Mouse (Mus musculus) myocyte (in vitro differentiated cells): ENCODE measurements at regions not wholly inside any gene's neighbourhood (a gene's known extent, or its start where the extent isn't known, plus 50 kb on each side); places are given as distances from the start of the nearest gene placed in this dataset.
"Not testable (repeated sequence)": the region's sequence is repeated elsewhere in the genome, so short reads cannot be mapped to it uniquely, and the experiment has no call there.

Source experiments
- H3K27me3 ChIP-seq: one replicate; pipeline ENCODE4 v1.6.1; 2011; ENCODE audit not compliant: control insufficient read depth, insufficient read depth, insufficient read length
- H3K36me3 ChIP-seq: one replicate; pipeline ENCODE4 v1.6.1; 2011; ENCODE audit not compliant: control insufficient read depth, insufficient read depth
- H3K4me2 ChIP-seq: one replicate; pipeline ENCODE4 v1.6.1; 2011; ENCODE audit warnings: low read depth, control low read depth
- H3K4me3 ChIP-seq: one replicate; pipeline ENCODE4 v1.5.1; 2011; ENCODE audit warnings: mild to moderate bottlenecking, control low read depth, moderate library complexity
- H3K79me2 ChIP-seq: one replicate; pipeline ENCODE4 v1.6.1; 2011; ENCODE audit not compliant: control insufficient read depth, insufficient read depth
- H3ac ChIP-seq: one replicate; pipeline ENCODE4 v1.6.1; 2011; ENCODE audit not compliant: control insufficient read depth, insufficient read length
- CEBPB ChIP-seq: IDR thresholded peaks from 2 replicates; pipeline ENCODE4 v1.6.1; 2011; ENCODE audit warnings: mild to moderate bottlenecking, moderate library complexity; ENCODE audit not compliant: poor library complexity, insufficient read depth, severe bottlenecking
- E2F4 ChIP-seq: IDR thresholded peaks from one replicate; pipeline ENCODE4 v1.6.1; 2011; ENCODE audit warnings: mild to moderate bottlenecking, control low read depth, moderate library complexity; ENCODE audit not compliant: insufficient read depth
- MAX ChIP-seq: IDR thresholded peaks from one replicate; pipeline ENCODE4 v1.6.1; 2011; ENCODE audit warnings: low read depth, mild to moderate bottlenecking, control low read depth
- MYOD1 ChIP-seq, 3 experiments: IDR thresholded peaks; one replicate each; pipeline ENCODE4 v1.6.1; 2011; ENCODE audit warnings: control low read depth in 2 of 3, low read depth in 2 of 3, mild to moderate bottlenecking in 2 of 3, moderate library complexity in 1 of 3; ENCODE audit not compliant: insufficient read length in 2 of 3, control insufficient read depth in 1 of 3
- MYOG ChIP-seq, 3 experiments: IDR thresholded peaks; one replicate each; pipeline ENCODE4 v1.6.1; 2011; ENCODE audit warnings: control low read depth in 2 of 3, low read depth in 2 of 3, mild to moderate bottlenecking in 2 of 3; ENCODE audit not compliant: insufficient read length in 2 of 3, control insufficient read depth in 1 of 3, insufficient read depth in 1 of 3
- POLR2A ChIP-seq: IDR thresholded peaks from one replicate; pipeline ENCODE4 v1.6.1; 2011; ENCODE audit warnings: low read depth, mild to moderate bottlenecking, control low read depth, moderate library complexity; ENCODE audit not compliant: insufficient read length
- POLR2AphosphoS2 ChIP-seq: IDR thresholded peaks from one replicate; pipeline ENCODE4 v1.6.1; 2011; ENCODE audit warnings: low read depth, control low read depth; ENCODE audit not compliant: insufficient read length
- REST ChIP-seq: IDR thresholded peaks from one replicate; pipeline ENCODE4 v1.6.1; 2011; ENCODE audit warnings: mild to moderate bottlenecking, control low read depth, moderate library complexity; ENCODE audit not compliant: insufficient read depth, insufficient read length
- SRF ChIP-seq: IDR thresholded peaks from one replicate; pipeline ENCODE4 v1.6.1; 2011; ENCODE audit warnings: low read depth; ENCODE audit not compliant: control insufficient read depth, insufficient read length
- TCF12 ChIP-seq: IDR thresholded peaks from one replicate; pipeline ENCODE4 v1.6.1; 2011; ENCODE audit warnings: mild to moderate bottlenecking, control low read depth; ENCODE audit not compliant: poor library complexity, insufficient read depth, severe bottlenecking
- TCF3 ChIP-seq: IDR thresholded peaks from one replicate; pipeline ENCODE4 v1.6.1; 2011; ENCODE audit warnings: low read depth, control low read depth; ENCODE audit not compliant: insufficient read length
- USF1 ChIP-seq: IDR thresholded peaks from one replicate; pipeline ENCODE4 v1.6.1; 2011; ENCODE audit warnings: low read depth, mild to moderate bottlenecking, control low read depth, moderate library complexity

DNA sequence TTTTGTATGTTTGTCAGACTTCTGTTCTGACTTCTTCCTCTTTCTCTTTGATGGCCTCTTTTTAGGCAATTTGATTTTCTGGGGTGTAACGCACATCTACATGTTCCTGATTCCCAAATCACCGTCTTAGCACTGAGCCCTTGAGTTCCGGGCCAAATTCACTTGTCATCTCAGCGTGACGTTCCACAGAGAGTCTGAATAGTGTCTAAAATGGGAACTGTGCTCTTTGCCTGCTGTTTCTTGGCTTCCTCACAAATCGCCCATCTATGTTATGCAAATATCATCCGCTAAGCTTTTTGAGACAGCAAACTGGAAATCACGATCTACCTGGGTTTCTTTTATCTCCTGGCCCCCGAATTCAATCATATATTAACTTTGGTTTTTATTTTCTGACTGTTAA lies 223.8 kb upstream of the Gm6793 start:
- Histone ChIP-seq H3K36me3 (no peaks in the 10 kb centered on the region), H3K79me2 (no peaks in the 10 kb centered on the region), H3K4me3 (no peak overlapping the region), H3ac (no peak overlapping the region), H3K4me2 (no peak overlapping the region), H3K27me3 (no peaks in the 10 kb centered on the region)
- TF ChIP-seq E2F4 (no peak), MAX (no peak), CEBPB (no peak), USF1 (no peak), SRF (no peak), MYOG (IDR thresholded peaks at IDR 0.05; ENCODE audit: control insufficient read depth in 1 of 3, insufficient read depth in 1 of 3, insufficient read length in 2 of 3, low read depth in 2 of 3) (no peak), POLR2AphosphoS2 (no peak), TCF3 (no peak), REST (no peak), POLR2A (no peak), TCF12 (no peak)

DNA sequence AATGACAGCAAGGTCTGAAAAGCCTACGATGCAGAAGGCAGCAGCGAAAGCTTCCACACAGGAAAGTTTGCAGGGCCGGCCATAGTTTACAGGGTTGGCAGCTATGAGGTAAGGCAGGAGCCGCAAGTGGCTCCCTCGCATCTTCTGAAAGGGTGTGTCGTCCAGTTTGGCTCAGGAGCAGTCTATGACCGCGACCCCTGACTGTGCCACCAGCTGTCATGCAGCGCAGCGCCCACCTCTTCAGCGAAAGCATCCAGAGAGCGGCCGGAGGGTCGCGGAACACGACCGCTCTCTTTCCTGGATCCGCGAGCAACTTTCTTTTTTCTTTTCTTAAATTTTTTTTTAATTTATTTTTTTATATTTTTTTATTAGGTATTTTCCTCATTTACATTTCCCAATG lies 221.9 kb upstream of the Gm6793 start:
- not testable (repeated sequence) for H3K4me3 ChIP-seq

DNA sequence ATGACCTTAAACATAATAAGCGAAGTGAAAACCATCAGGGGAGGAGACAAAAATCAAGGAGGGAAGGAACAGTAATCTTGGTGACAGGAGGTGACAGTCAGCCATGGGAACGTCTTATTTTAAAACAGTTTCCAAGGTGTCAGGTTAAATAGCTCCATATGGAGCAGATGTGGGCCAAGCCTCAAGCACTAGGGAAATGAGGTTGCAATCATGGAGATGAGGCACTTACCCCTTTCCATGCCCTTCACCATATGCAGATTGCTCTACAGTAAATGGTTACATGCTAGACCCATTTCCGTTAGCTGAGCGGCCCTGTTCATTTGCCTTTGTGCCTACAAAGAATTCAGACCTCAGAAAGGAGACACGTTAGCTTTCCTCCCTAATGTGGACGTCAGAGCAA lies 204.8 kb upstream of the Gm6793 start:
- Histone ChIP-seq H3K27me3 (no peaks in the 10 kb centered on the region), H3K79me2 (no peaks in the 10 kb centered on the region), H3K4me3 (no peak overlapping the region), H3K4me2 (no peak overlapping the region), H3ac (no peak overlapping the region), H3K36me3 (no peaks in the 10 kb centered on the region)
- TF ChIP-seq POLR2AphosphoS2 (no peak), USF1 (no peak), MYOG (IDR thresholded peaks at IDR 0.05; ENCODE audit: control insufficient read depth in 1 of 3, insufficient read depth in 1 of 3, insufficient read length in 2 of 3, low read depth in 2 of 3) (no peak), REST (no peak), SRF (no peak), MAX (no peak), POLR2A (no peak), E2F4 (no peak), MYOD1 (IDR thresholded peaks at IDR 0.05; ENCODE audit: control insufficient read depth in 1 of 3, insufficient read length in 2 of 3, low read depth in 2 of 3) (no peak), CEBPB (no peak), TCF3 (no peak), TCF12 (no peak)

More for the DNA sequence above, 221.9 kb upstream of the Gm6793 start:
- H3K27me3 ChIP-seq, H3K79me2 ChIP-seq, H3K4me2 ChIP-seq, H3K36me3 ChIP-seq, H3ac ChIP-seq: not testable (repeated sequence)

DNA sequence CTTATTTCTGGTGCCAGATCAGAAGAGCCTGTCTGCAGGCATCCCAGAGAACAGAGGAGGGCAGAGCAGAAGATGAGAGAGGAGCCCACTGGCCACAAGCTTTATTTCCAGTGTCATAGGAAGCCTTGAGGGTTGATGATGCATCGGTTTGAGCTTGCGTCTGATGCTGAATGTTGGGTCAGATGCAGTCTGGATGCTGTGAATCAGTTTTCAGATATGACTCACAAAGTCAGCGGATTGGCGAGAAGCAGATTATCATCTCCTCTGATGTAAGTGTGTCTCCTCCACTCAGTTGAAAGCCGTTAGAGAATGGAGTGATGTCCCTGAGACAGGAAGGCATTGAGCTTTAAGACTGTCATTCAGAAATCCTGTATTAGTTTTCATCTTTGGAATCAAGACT lies 197.3 kb upstream of the Gm6793 start:
- H3K4me2 ChIP-seq = no peak overlapping the region
- H3ac ChIP-seq = no peak overlapping the region
- TF ChIP-seq MYOG (IDR thresholded peaks at IDR 0.05; ENCODE audit: control insufficient read depth in 1 of 3, insufficient read depth in 1 of 3, insufficient read length in 2 of 3, low read depth in 2 of 3) (no peak), TCF12 (no peak), E2F4 (no peak), SRF (no peak), REST (no peak), POLR2AphosphoS2 (no peak), MAX (no peak), CEBPB (no peak), MYOD1 (IDR thresholded peaks at IDR 0.05; ENCODE audit: control insufficient read depth in 1 of 3, insufficient read length in 2 of 3, low read depth in 2 of 3) (no peak), USF1 (no peak), TCF3 (no peak), POLR2A (no peak)
- no peak overlapping the region for H3K4me3 ChIP-seq
- H3K36me3 ChIP-seq = no peaks in the 10 kb centered on the region
- no peaks in the 10 kb centered on the region for H3K79me2 ChIP-seq
- no peaks in the 10 kb centered on the region for H3K27me3 ChIP-seq

DNA sequence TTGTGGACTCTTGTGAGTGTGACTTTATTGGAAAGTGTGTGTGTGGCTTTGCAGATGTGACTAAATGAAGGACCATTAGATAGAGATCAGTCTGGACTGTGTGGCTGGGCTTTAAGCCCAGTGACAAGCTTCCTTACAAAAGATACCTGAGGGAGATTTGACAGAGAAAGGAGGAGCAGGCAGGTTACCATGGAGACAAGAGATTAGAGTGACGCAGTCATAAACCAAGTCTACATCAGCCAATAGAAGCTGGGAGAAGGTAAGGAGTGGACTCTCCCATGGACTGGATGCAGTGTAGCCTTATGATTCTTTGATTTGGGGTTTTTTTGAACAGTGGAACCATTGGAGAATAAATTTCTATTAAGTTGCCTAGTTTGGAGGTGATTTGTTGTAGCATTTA lies 181.6 kb upstream of the Gm6793 start:
- Histone ChIP-seq H3ac (no peak overlapping the region), H3K27me3 (no peaks in the 10 kb centered on the region), H3K4me3 (no peak overlapping the region), H3K36me3 (no peaks in the 10 kb centered on the region), H3K79me2 (no peaks in the 10 kb centered on the region), H3K4me2 (no peak overlapping the region)
- TF ChIP-seq TCF3 = no peak

DNA sequence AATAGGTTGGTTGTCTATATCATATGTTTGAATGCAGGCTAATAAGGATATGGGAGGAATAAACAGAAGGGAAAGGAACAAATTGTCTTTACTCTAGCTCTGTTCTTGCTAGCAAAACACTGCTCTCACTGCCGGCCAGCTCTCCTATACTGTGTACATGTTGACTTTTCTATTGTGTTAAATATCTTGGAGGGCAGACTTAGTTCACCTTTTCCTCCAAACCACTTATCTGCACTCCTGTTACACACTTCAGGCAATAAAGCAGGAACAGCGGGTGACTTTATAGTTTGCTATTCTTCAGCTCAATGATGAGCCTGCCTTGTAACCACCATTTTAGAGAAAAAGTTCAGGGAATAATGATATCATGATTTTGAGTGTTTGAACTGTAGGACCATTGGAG lies 181.0 kb upstream of the Gm6793 start:
- Histone ChIP-seq H3K4me2 (no peak overlapping the region), H3K27me3 (no peaks in the 10 kb centered on the region), H3K79me2 (no peaks in the 10 kb centered on the region), H3K4me3 (no peak overlapping the region), H3ac (no peak overlapping the region), H3K36me3 (no peaks in the 10 kb centered on the region)
- TF ChIP-seq REST = no peak
- TF ChIP-seq SRF = no peak
- TF ChIP-seq MYOG (IDR thresholded peaks at IDR 0.05; ENCODE audit: control insufficient read depth in 1 of 3, insufficient read depth in 1 of 3, insufficient read length in 2 of 3, low read depth in 2 of 3) = no peak
- no peak for TF ChIP-seq E2F4
- no peak for TF ChIP-seq MAX
- no peak for TF ChIP-seq TCF12
- TF ChIP-seq TCF3 = no peak
- no peak for TF ChIP-seq CEBPB
- TF ChIP-seq POLR2AphosphoS2 = no peak
- TF ChIP-seq MYOD1 (IDR thresholded peaks at IDR 0.05; ENCODE audit: control insufficient read depth in 1 of 3, insufficient read length in 2 of 3, low read depth in 2 of 3) = no peak
- no peak for TF ChIP-seq USF1
- TF ChIP-seq POLR2A = no peak
